Mouse (Mus musculus) hindbrain, postnatal 0 days (tissue): ENCODE measurements around the gene Ermp1. TPM values are rescaled to one million over a fixed set of nuclear protein-coding genes. Genes with fewer than 3 reads are reported as not detected.

Experiments
- ATAC-seq: fragments of 200-750 bp; cut with Nextera tagmentation; 2 replicates; pipeline ENCODE4 v1.8.0; 2017; ENCODE audit warnings: mild to moderate bottlenecking, moderate TSS enrichment, moderate library complexity
- DNase-seq: peaks from one replicate; pipeline ENCODE4 v3.0.0-alpha.2; 2015; ENCODE audit warnings: low spot score
- H3K27ac ChIP-seq: fragments of 300-500 bp; sonication (generic); 2 replicates; pipeline ENCODE4 v1.5.1; 2014; ENCODE audit warnings: mild to moderate bottlenecking
- H3K27me3 ChIP-seq: fragments of 300-500 bp; sonication (generic); 2 replicates; pipeline ENCODE4 v1.6.1; 2014; ENCODE audit warnings: low read length, mixed read lengths; ENCODE audit not compliant: insufficient read depth
- H3K36me3 ChIP-seq: fragments of 300-500 bp; sonication (generic); 2 replicates; pipeline ENCODE4 v1.6.1; 2014; ENCODE audit warnings: low read length, mixed read lengths; ENCODE audit not compliant: insufficient read depth
- H3K4me1 ChIP-seq: fragments of 300-500 bp; sonication (generic); 2 replicates; pipeline ENCODE4 v1.6.1; 2014; ENCODE audit warnings: antibody characterized with exemption, low read length, mixed read lengths; ENCODE audit not compliant: insufficient read depth
- H3K4me2 ChIP-seq: fragments of 300-500 bp; sonication (generic); 2 replicates; pipeline ENCODE4 v1.6.1; 2014; ENCODE audit warnings: low read depth, mild to moderate bottlenecking, low read length, moderate library complexity, mixed read lengths
- H3K4me3 ChIP-seq: fragments of 300-500 bp; sonication (generic); 2 replicates; pipeline ENCODE4 v1.5.1; 2014; ENCODE audit warnings: low read length
- H3K9ac ChIP-seq: fragments of 300-500 bp; sonication (generic); replicated peaks from 2 replicates; pipeline ENCODE4 v1.6.1; 2014; ENCODE audit warnings: mild to moderate bottlenecking, low read length, moderate library complexity, mixed read lengths
- H3K9me3 ChIP-seq: fragments of 300-500 bp; sonication (generic); 2 replicates; pipeline ENCODE4 v1.6.1; 2016; ENCODE audit warnings: low read length, mixed read lengths
- CTCF ChIP-seq: IDR thresholded peaks from 2 replicates; pipeline ENCODE4 v1.5.1; 2016; ENCODE audit warnings: antibody characterized with exemption, control low read depth, low read depth
- WGBS: fragments of 180-500 bp; shearing (Covaris S2); extraction: QIAGEN DNeasy Blood & Tissue Kit; methylation state at CpG from one replicate; pipeline ENCODE4 v1.1.7; 2014; 5-methylcytosine and 5-hydroxymethylcytosine counted together
- polyA plus RNA-seq: library from polyadenylated mRNA; unstranded; fragments of >200 nt; fragmentation: Nextera tagmentation; extraction: Ambion mirVana; gene quantifications from 2 replicates; pipeline ENCODE4 v1.2.1, GENCODE M21; 2015
- total RNA-seq: library from RNA; depleted of rRNA; stranded (reverse); fragments of >200 nt; gene quantifications from 2 replicates; pipeline ENCODE4 v1.2.3, GENCODE M21; 2014

The Ermp1 gene
- total and polyA plus RNA-seq, 2 experiments from 2014 or later = 11.4 to 28.7 TPM

- no peak for ATAC-seq
- H3K36me3 ChIP-seq = no peaks in the 10 kb centered on the region
- 82% methylated on average over 4 of the region's 4 CpGs for WGBS
- no peak overlapping the region for H3K9ac ChIP-seq
- DNase-seq = no peak
- H3K27ac ChIP-seq = no peak overlapping the region
- no peak for TF ChIP-seq CTCF
- no peak overlapping the region for H3K4me2 ChIP-seq
- no peaks in the 10 kb centered on the region for H3K9me3 ChIP-seq
- no peak overlapping the region for H3K4me3 ChIP-seq
- H3K27me3 ChIP-seq = no peaks in the 10 kb centered on the region
- H3K4me1 ChIP-seq = no peaks in the 10 kb centered on the region
Observed at GRCm38 (mm10) chr19:29656029-29656428, 7.8 kb upstream of the Ermp1 start.

- H3K4me3 ChIP-seq = no peak overlapping the region
- ATAC-seq (no peak), DNase-seq (no peak)
- H3K4me1 ChIP-seq = no peaks in the 10 kb centered on the region
- no peaks in the 10 kb centered on the region for H3K27me3 ChIP-seq
- H3K27ac ChIP-seq = no peak overlapping the region
- no peaks in the 10 kb centered on the region for H3K9me3 ChIP-seq
- TF ChIP-seq CTCF = no peak
- no peak overlapping the region for H3K4me2 ChIP-seq
- 16% methylated on average over 6 of the region's 6 CpGs for WGBS
- H3K9ac ChIP-seq = no peak overlapping the region
- no peaks in the 10 kb centered on the region for H3K36me3 ChIP-seq
Observed at GRCm38 (mm10) chr19:29655148-29655547, 6.9 kb upstream of the Ermp1 start.

- Histone ChIP-seq H3K27ac (no peak overlapping the region), H3K36me3 (no peaks in the 10 kb centered on the region), H3K27me3 (no peaks in the 10 kb centered on the region), H3K9ac (no peak overlapping the region), H3K4me3 (no peak overlapping the region), H3K4me2 (no peak overlapping the region), H3K4me1 (no peaks in the 10 kb centered on the region), H3K9me3 (no peaks in the 10 kb centered on the region)
- no peak for TF ChIP-seq CTCF
- WGBS = 87% methylated on average over 9 of the region's 9 CpGs
- ATAC-seq (no peak), DNase-seq (no peak)
Observed at GRCm38 (mm10) chr19:29653768-29654265, 5.6 kb upstream of the Ermp1 start.

GRCm38 (mm10) chr19:29649683-29650082, 1.5 kb upstream of the Ermp1 start:
- H3K9ac ChIP-seq = no peak overlapping the region
- H3K27me3 ChIP-seq = no peaks in the 10 kb centered on the region
- DNase-seq = no peak
- no peak overlapping the region for H3K27ac ChIP-seq
- ATAC-seq = no peak
- H3K4me1 ChIP-seq = no peaks in the 10 kb centered on the region
- no peaks in the 10 kb centered on the region; the same call in 1 of the 2 replicates for H3K36me3 ChIP-seq
- no peaks in the 10 kb centered on the region for H3K9me3 ChIP-seq
- WGBS = 93% methylated on average over 1 of the region's 1 CpGs
- TF ChIP-seq CTCF = no peak
- no peak overlapping the region for H3K4me2 ChIP-seq
- H3K4me3 ChIP-seq = no peak overlapping the region

GRCm38 (mm10) chr19:29648550-29648914, 317 bp upstream of the Ermp1 start:
- DNase-seq = no peak
- no peaks in the 10 kb centered on the region for H3K9me3 ChIP-seq
- no peaks in the 10 kb centered on the region; the same call in 1 of the 2 replicates for H3K36me3 ChIP-seq
- H3K27ac ChIP-seq = peak overlapping the region; percentile 93; the same call in 1 of the 2 replicates
- H3K9ac ChIP-seq = peak overlapping the region; percentile 91
- no peaks in the 10 kb centered on the region for H3K27me3 ChIP-seq
- ATAC-seq = no peak
- no peaks in the 10 kb centered on the region for H3K4me1 ChIP-seq
- no peak for TF ChIP-seq CTCF
- WGBS = 28% methylated on average over 4 of the region's 4 CpGs
- peak overlapping the region; percentile 68 for H3K4me2 ChIP-seq
- H3K4me3 ChIP-seq = peak overlapping the region; percentile 89

- H3K27ac ChIP-seq = no peak overlapping the region
- ATAC-seq = no peak
- TF ChIP-seq CTCF = peak; percentile 32; the same call in 1 of the 2 replicates
Observed at GRCm38 (mm10) chr19:29644747-29645146, 3.5 kb downstream of the Ermp1 start.

GRCm38 (mm10) chr19:29643194-29643922, 4.9 kb downstream of the Ermp1 start:
- Histone ChIP-seq H3K27ac (no peak overlapping the region), H3K4me2 (no peak overlapping the region), H3K4me3 (no peak overlapping the region), H3K9ac (no peak overlapping the region), H3K9me3 (no peaks in the 10 kb centered on the region), H3K27me3 (no peaks in the 10 kb centered on the region), H3K4me1 (no peaks in the 10 kb centered on the region), H3K36me3 (no peaks in the 10 kb centered on the region; the same call in 1 of the 2 replicates)
- TF ChIP-seq CTCF = no peak
- DNase-seq = no peak
- 79% methylated on average over 11 of the region's 11 CpGs for WGBS
- ATAC-seq = no peak

More at GRCm38 (mm10) chr19:29644747-29645146, 3.5 kb downstream of the Ermp1 start:
- Histone ChIP-seq H3K36me3 (no peaks in the 10 kb centered on the region; the same call in 1 of the 2 replicates), H3K27me3 (no peaks in the 10 kb centered on the region), H3K9ac (no peak overlapping the region), H3K4me2 (no peak overlapping the region), H3K4me3 (no peak overlapping the region), H3K9me3 (no peaks in the 10 kb centered on the region), H3K4me1 (no peaks in the 10 kb centered on the region)
- 95% methylated on average over 6 of the region's 6 CpGs for WGBS
- no peak for DNase-seq
